Mouse (Mus musculus) small intestine, adult 2 months (tissue): ENCODE data around the gene Pmm2.

ENCODE experiments used
- CTCF ChIP-seq: fragments of 200-500 bp; IDR thresholded peaks from 2 replicates; pipeline ENCODE4 v1.5.1; 2012; ENCODE audit warnings: low read depth, mild to moderate bottlenecking, control low read depth, inconsistent platforms, low read length, moderate library complexity, mixed read lengths; ENCODE audit not compliant: insufficient replicate concordance, insufficient read length; ENCODE audit errors: extremely low read depth
- POLR2A ChIP-seq: fragments of 200-500 bp; IDR thresholded peaks from 2 replicates; pipeline ENCODE4 v1.6.1; 2012; ENCODE audit warnings: low read depth, mild to moderate bottlenecking, control low read depth, inconsistent platforms, low read length, moderate library complexity

GRCm38 (mm10) chr16:8687559-8688112, 50.2 kb downstream of the Pmm2 start:
- TF ChIP-seq POLR2A (no peak), CTCF (no peak)
